Mouse (Mus musculus) brain, embryonic 14.5 days (tissue): ENCODE measurements around the gene Rnf216.

Source experiments
- CTCF ChIP-seq: fragments of 200-500 bp; IDR thresholded peaks from 2 replicates; pipeline ENCODE4 v1.5.1; 2012; ENCODE audit warnings: inconsistent platforms, mild to moderate bottlenecking, moderate library complexity, borderline replicate concordance; ENCODE audit not compliant: insufficient read depth, insufficient read length; ENCODE audit errors: extremely low read depth
- POLR2A ChIP-seq: fragments of 200-500 bp; IDR thresholded peaks from 2 replicates; pipeline ENCODE4 v1.6.1; 2012; ENCODE audit warnings: mild to moderate bottlenecking, inconsistent platforms, borderline replicate concordance; ENCODE audit not compliant: poor library complexity, insufficient read depth, insufficient read length, severe bottlenecking; ENCODE audit errors: extremely low read depth

DNA sequence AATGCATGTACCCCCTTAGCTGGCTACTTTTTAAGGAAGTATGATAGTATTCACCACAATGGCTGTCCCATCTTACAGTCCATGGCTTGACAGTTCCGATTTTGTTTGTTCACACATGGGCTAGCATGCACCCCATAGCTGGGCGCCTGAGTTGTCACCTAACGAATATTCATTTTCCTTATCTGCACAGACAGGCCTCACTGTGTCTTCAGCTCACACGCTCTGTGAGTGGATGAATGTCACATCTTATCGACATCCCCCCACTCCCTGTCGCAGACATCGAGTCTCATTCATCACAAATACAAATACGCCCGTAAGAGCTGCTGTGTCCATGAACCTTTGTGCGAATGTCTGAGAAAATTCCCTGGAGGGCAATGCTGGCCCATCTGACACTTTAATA lies 128.5 kb downstream of the Rnf216 start:
- TF ChIP-seq POLR2A (no peak), CTCF (no peak)
